Mouse (Mus musculus) testis, postnatal 10 days (tissue): ENCODE results near the gene Mtch1.
"Not testable (repeated sequence)": the region's sequence is repeated elsewhere in the genome, so short reads cannot be mapped to it uniquely, and the experiment has no call there.

Experiments
- DNase-seq: peaks from one replicate; pipeline ENCODE4 v3.0.0; 2021; ENCODE audit warnings: low spot score

The Mtch1 gene

GRCm38 (mm10) chr17:29332186-29332685 lies 15.5 kb downstream of the Mtch1 start:
- peak; percentile 49 for DNase-seq

GRCm38 (mm10) chr17:29330671-29331410 lies 16.9 kb downstream of the Mtch1 start:
- no peak for DNase-seq

- DNase-seq = no peak
These were observed 17.5 kb downstream of the Mtch1 start for GRCm38 (mm10) chr17:29330221-29330620.

GRCm38 (mm10) chr17:29327691-29328090 lies 20.0 kb downstream of the Mtch1 start:
- DNase-seq = no peak

GRCm38 (mm10) chr17:29326531-29327529 lies 20.9 kb downstream of the Mtch1 start:
- no peak for DNase-seq

GRCm38 (mm10) chr17:29325831-29326230 lies 21.9 kb downstream of the Mtch1 start:
- DNase-seq = no peak

GRCm38 (mm10) chr17:29323625-29324024 lies 24.1 kb downstream of the Mtch1 start:
- DNase-seq = no peak

- no peak for DNase-seq
These were observed 25.2 kb downstream of the Mtch1 start for GRCm38 (mm10) chr17:29322603-29322962.

GRCm38 (mm10) chr17:29321765-29322602 lies 25.8 kb downstream of the Mtch1 start:
- no peak for DNase-seq

- DNase-seq = no peak
These were observed 27.7 kb downstream of the Mtch1 start for GRCm38 (mm10) chr17:29319881-29320639.

- DNase-seq = no peak
These were observed 28.3 kb downstream of the Mtch1 start for GRCm38 (mm10) chr17:29319476-29319875.

GRCm38 (mm10) chr17:29318731-29319250 lies 28.9 kb downstream of the Mtch1 start:
- DNase-seq = no peak

GRCm38 (mm10) chr17:29317380-29317779 lies 30.4 kb downstream of the Mtch1 start, which contains the start of gene Pi16:
Gene Pi16, plus strand, starts transcription at chr17:29317680.
- not testable (repeated sequence) for DNase-seq

GRCm38 (mm10) chr17:29316891-29317290 lies 30.8 kb downstream of the Mtch1 start:
- no peak for DNase-seq

- DNase-seq = no peak
These were observed 31.9 kb downstream of the Mtch1 start for GRCm38 (mm10) chr17:29315672-29316465.

GRCm38 (mm10) chr17:29313300-29313699 lies 34.4 kb downstream of the Mtch1 start:
- no peak for DNase-seq

- no peak for DNase-seq
These were observed 35.7 kb downstream of the Mtch1 start for GRCm38 (mm10) chr17:29312082-29312481.

GRCm38 (mm10) chr17:29311602-29312001 lies 36.1 kb downstream of the Mtch1 start:
- DNase-seq = no peak

- no peak for DNase-seq
These were observed 37.6 kb downstream of the Mtch1 start for GRCm38 (mm10) chr17:29310056-29310623.

GRCm38 (mm10) chr17:29305871-29306270 lies 41.9 kb downstream of the Mtch1 start:
- no peak for DNase-seq
